Mouse (Mus musculus) cerebellum, adult 2 months (tissue): Measurements from ENCODE around the gene Gm49380.

Experiments used
- CTCF ChIP-seq: fragments of 200-500 bp; IDR thresholded peaks from 2 replicates; pipeline ENCODE4 v1.5.1; 2011; ENCODE audit warnings: low read depth, mild to moderate bottlenecking, control low read depth, low read length, moderate library complexity, borderline replicate concordance; ENCODE audit not compliant: insufficient read depth
- POLR2A ChIP-seq: fragments of 200-500 bp; IDR thresholded peaks from 2 replicates; pipeline ENCODE4 v1.6.1; 2011; ENCODE audit warnings: low read length, control low read depth, borderline replicate concordance; ENCODE audit not compliant: insufficient read depth

- TF ChIP-seq POLR2A (no peak), CTCF (no peak)
Measured at GRCm38 (mm10) chr9:44069252-44069651, 44.0 kb downstream of the Gm49380 start.
